In genomic region chr2:163203635-163204547, GRCm38 (mm10) we compare ENCODE assay signal across 9 mouse cellular contexts. TPM values are rescaled to one million over a fixed set of nuclear protein-coding genes. Genes with fewer than 3 reads are reported as not detected.
DNase-seq lines count a peak whose midpoint lies in the region; ATAC-seq and TF ChIP-seq lines count a peak whose summit lies in the region.
"Had no signal": no experiment of that assay in that cellular context is flagged by ENCODE, and none has a peak within 500 bp of the region (broad histone marks: within the 10 kb centered on the region; RNA-seq: fewer than 3 reads in every experiment).

No protein-coding gene starts in this region.

- peak overlapping the region; percentile 75 for H3K4me2 ChIP-seq in kidney, postnatal 0 days (ENCODE audit: low read length)
- peak overlapping the region; percentile 81 for H3K4me2 ChIP-seq in forebrain, embryonic 14.5 days (ENCODE audit: low read length)
- peak overlapping the region; percentile 98 for H3K4me2 ChIP-seq in intestine, embryonic 16.5 days (ENCODE audit: low read depth, low read length)
- peak overlapping the region; percentile 81 for H3K4me2 ChIP-seq in midbrain, embryonic 14.5 days (ENCODE audit: low read length)

- no peaks in the 10 kb centered on the region; the same call in 1 of the 2 replicates for H3K9me3 ChIP-seq in kidney, postnatal 0 days (replicated peaks; ENCODE audit: low read length)
- peaks cover 6% of the 10 kb centered on the region; the same call in 1 of the 2 replicates for H3K9me3 ChIP-seq in forebrain, embryonic 14.5 days (replicated peaks; ENCODE audit: control insufficient read depth, low read length)
- peaks cover 4% of the 10 kb centered on the region; the same call in 1 of the 2 replicates for H3K9me3 ChIP-seq in intestine, embryonic 16.5 days (ENCODE audit: control insufficient read depth, low read length)
- H3K9me3 ChIP-seq in midbrain, embryonic 14.5 days (ENCODE audit: control insufficient read depth, low read length): 0 out of 2 replicates have a peak, but pooled peaks cover 9% of the 10 kb centered on the region

- no peaks in the 10 kb centered on the region for H3K36me3 ChIP-seq in kidney, postnatal 0 days (ENCODE audit: insufficient read depth, low read length)
- H3K36me3 ChIP-seq in forebrain, embryonic 14.5 days (ENCODE audit: control insufficient read depth, insufficient read depth, low read length): no peaks in the 10 kb centered on the region
- H3K36me3 ChIP-seq in intestine, embryonic 16.5 days (ENCODE audit: control insufficient read depth, insufficient read depth, low read length): no peaks in the 10 kb centered on the region
- no peaks in the 10 kb centered on the region for H3K36me3 ChIP-seq in midbrain, embryonic 14.5 days (ENCODE audit: control insufficient read depth, insufficient read depth, low read length)

- H3K27ac ChIP-seq in kidney, postnatal 0 days: no peak overlapping the region
- peak overlapping the region; percentile 55 for H3K27ac ChIP-seq in forebrain, embryonic 14.5 days (ENCODE audit: low read depth, low read length)
- no peak overlapping the region for H3K27ac ChIP-seq in intestine, embryonic 16.5 days (ENCODE audit: low read length)
- peak overlapping the region; percentile 77 for H3K27ac ChIP-seq in midbrain, embryonic 14.5 days (replicated peaks; ENCODE audit: low read depth, low read length)

- peak overlapping the region; percentile 42 for H3K4me3 ChIP-seq in kidney, postnatal 0 days (replicated peaks; ENCODE audit: low read depth, low read length)
- H3K4me3 ChIP-seq in forebrain, embryonic 14.5 days (ENCODE audit: low read depth, low read length): peak overlapping the region; percentile 55
- H3K4me3 ChIP-seq in intestine, embryonic 16.5 days (ENCODE audit: low read length): peak overlapping the region; percentile 63
- peak overlapping the region; percentile 61 for H3K4me3 ChIP-seq in midbrain, embryonic 14.5 days (replicated peaks; ENCODE audit: low read depth, low read length)

- TF ChIP-seq CTCF in kidney, postnatal 0 days (IDR thresholded peaks at IDR 0.05; ENCODE audit: low read depth): no peak

- H3K9ac ChIP-seq in kidney, postnatal 0 days (ENCODE audit: low read depth, low read length): no peak overlapping the region
- peak overlapping the region; percentile 72 for H3K9ac ChIP-seq in forebrain, embryonic 14.5 days (ENCODE audit: low read length)
- H3K9ac ChIP-seq in intestine, embryonic 16.5 days (ENCODE audit: low read depth, low read length): peak overlapping the region; percentile 69
- peak overlapping the region; percentile 76 for H3K9ac ChIP-seq in midbrain, embryonic 14.5 days (replicated peaks; ENCODE audit: low read length)

- peaks cover 42% of the 10 kb centered on the region for H3K27me3 ChIP-seq in kidney, postnatal 0 days (ENCODE audit: insufficient read depth, low read length)
- H3K27me3 ChIP-seq in forebrain, embryonic 14.5 days (replicated peaks; ENCODE audit: control insufficient read depth, insufficient read depth, low read length): peaks cover 3% of the 10 kb centered on the region; the same call in 1 of the 2 replicates
- peaks cover 32% of the 10 kb centered on the region for H3K27me3 ChIP-seq in intestine, embryonic 16.5 days (replicated peaks; ENCODE audit: control insufficient read depth, insufficient read depth, low read length)
- 0 out of 2 replicates have a peak, but pooled peaks cover 10% of the 10 kb centered on the region for H3K27me3 ChIP-seq in midbrain, embryonic 14.5 days (ENCODE audit: control insufficient read depth, insufficient read depth, low read length)

- WGBS in kidney, postnatal 0 days: 1% methylated on average over 75 of the region's 75 CpGs
- WGBS in forebrain, embryonic 14.5 days: under 1% methylated on average over 75 of the region's 75 CpGs
- WGBS in intestine, embryonic 16.5 days: 1% methylated on average over 75 of the region's 75 CpGs
- WGBS in midbrain, embryonic 14.5 days: under 1% methylated on average over 75 of the region's 75 CpGs

- peaks cover 8% of the 10 kb centered on the region; the same call in 1 of the 2 replicates for H3K4me1 ChIP-seq in kidney, postnatal 0 days (replicated peaks; ENCODE audit: insufficient read depth, low read length)
- H3K4me1 ChIP-seq in forebrain, embryonic 14.5 days (ENCODE audit: control insufficient read depth, insufficient read depth, low read length): peaks cover 3% of the 10 kb centered on the region; the same call in 1 of the 2 replicates
- H3K4me1 ChIP-seq in intestine, embryonic 16.5 days (ENCODE audit: control insufficient read depth, insufficient read depth, low read length): peaks cover 22% of the 10 kb centered on the region
- peaks cover 19% of the 10 kb centered on the region for H3K4me1 ChIP-seq in midbrain, embryonic 14.5 days (ENCODE audit: control insufficient read depth, insufficient read depth, low read length)

- no peak for DNase-seq in kidney, postnatal 0 days (ENCODE audit: low spot score)
- DNase-seq in kidney, adult 18-20 months: no peak
- peak; percentile 56 for DNase-seq in ZHBTc4 (ENCODE audit: low read depth, low spot score)
- DNase-seq in forebrain, embryonic 14.5 days (ENCODE audit: low spot score): peak; percentile 56
- peak; percentile 73 for DNase-seq in midbrain, embryonic 14.5 days
- DNase-seq in spleen, adult 18-20 months: no peak
- DNase-seq in cerebellum, adult 11-12 months: no peak

- peak; percentile 23; the same call in 1 of the 2 replicates for ATAC-seq in kidney, postnatal 0 days (replicated peaks; ENCODE audit: low FRiP score, low read depth)
- peak; percentile 24 for ATAC-seq in forebrain, embryonic 14.5 days
- ATAC-seq in intestine, embryonic 16.5 days: no peak
- ATAC-seq in midbrain, embryonic 14.5 days (ENCODE audit: low FRiP score, low TSS enrichment): peak; percentile 18; the same call in 1 of the 2 replicates
- ATAC-seq: Patski had no signal

RNA-seq across cellular contexts. Expression of gene Tox2, which starts 1.0 kb away (rescaled TPM):
- polyA plus RNA-seq in kidney, postnatal 0 days (2015; fragmentation: Nextera tagmentation; extraction: Ambion mirVana): 0.61 and 1.1 TPM in 2 replicates
- 16.5 and 19.2 TPM in 2 replicates for polyA plus RNA-seq in forebrain, embryonic 14.5 days (2014; fragmentation: Nextera tagmentation; extraction: Ambion mirVana)
- polyA plus RNA-seq in intestine, embryonic 16.5 days (2015; fragmentation: Nextera tagmentation; extraction: Ambion mirVana): 5.6 and 5.7 TPM in 2 replicates
- 36.7 and 46.8 TPM in 2 replicates for polyA plus RNA-seq in midbrain, embryonic 14.5 days (2014; fragmentation: Nextera tagmentation; extraction: Ambion mirVana)
- polyA plus RNA-seq: Patski had no signal

Comparison
In these comparisons a context has a peak if more than half of its experiments do, and no peak if none do; other contexts are left out.
1. DNase-seq: peak in ZHBTc4 (single experiment), forebrain, embryonic 14.5 days (single experiment) and midbrain, embryonic 14.5 days (single experiment); none in kidney, postnatal 0 days (single experiment), kidney, adult 18-20 months (single experiment), spleen, adult 18-20 months (0 of 2) and cerebellum, adult 11-12 months (single experiment).
2. H3K27ac ChIP-seq: peak in forebrain, embryonic 14.5 days (single experiment) and midbrain, embryonic 14.5 days (single experiment); none in kidney, postnatal 0 days (single experiment) and intestine, embryonic 16.5 days (single experiment).
3. Peak in every context shown above with its lines, with median percentiles within 50 percentile points of each other: H3K4me2 ChIP-seq and H3K4me3 ChIP-seq.